Mouse (Mus musculus): Measurements from ENCODE around the gene Gm49387.

The Gm49387 gene

GRCm38 (mm10) chr14:31640346-31640889 is at the start of gene Gm49387:
Gm49387 (minus strand) TSS chr14:31640878.
- DNase-seq = no peak

GRCm38 (mm10) chr14:31686231-31686630 is 45.6 kb upstream of the Gm49387 start:
- DNase-seq = no peak

- no peak for DNase-seq
These were observed 45.0 kb upstream of the Gm49387 start for GRCm38 (mm10) chr14:31685680-31686079.

GRCm38 (mm10) chr14:31684343-31685040 is 43.8 kb upstream of the Gm49387 start:
- no peak for DNase-seq

GRCm38 (mm10) chr14:31683610-31684009 is 42.9 kb upstream of the Gm49387 start:
- DNase-seq = no peak

- DNase-seq = no peak
These were observed 41.4 kb upstream of the Gm49387 start for GRCm38 (mm10) chr14:31681931-31682555.

- no peak for DNase-seq
These were observed 40.6 kb upstream of the Gm49387 start for GRCm38 (mm10) chr14:31681291-31681690.

GRCm38 (mm10) chr14:31680656-31681055 is 40.0 kb upstream of the Gm49387 start:
- no peak for DNase-seq

GRCm38 (mm10) chr14:31671635-31672320 is 31.1 kb upstream of the Gm49387 start:
- no peak for DNase-seq

GRCm38 (mm10) chr14:31669642-31670490 is 29.2 kb upstream of the Gm49387 start:
- DNase-seq = peak; percentile 58

- DNase-seq = peak; percentile 75
These were observed 28.5 kb upstream of the Gm49387 start for GRCm38 (mm10) chr14:31669161-31669611.

GRCm38 (mm10) chr14:31668326-31668725 is 27.6 kb upstream of the Gm49387 start:
- peak; percentile 8 for DNase-seq

GRCm38 (mm10) chr14:31667741-31668140 is 27.1 kb upstream of the Gm49387 start:
- peak; percentile 10 for DNase-seq

- DNase-seq = peak; percentile 7
These were observed 26.4 kb upstream of the Gm49387 start for GRCm38 (mm10) chr14:31666931-31667705.

- peak; percentile 3 for DNase-seq
These were observed 24.9 kb upstream of the Gm49387 start for GRCm38 (mm10) chr14:31665566-31665940.

- peak; percentile 22 for DNase-seq
These were observed 24.4 kb upstream of the Gm49387 start for GRCm38 (mm10) chr14:31664903-31665565.

- peak; percentile 49 for DNase-seq
These were observed 23.6 kb upstream of the Gm49387 start for GRCm38 (mm10) chr14:31664100-31664902.

GRCm38 (mm10) chr14:31663376-31664099 is 22.9 kb upstream of the Gm49387 start:
- peak; percentile 17 for DNase-seq

- DNase-seq = peak; percentile 87
These were observed 22.0 kb upstream of the Gm49387 start for GRCm38 (mm10) chr14:31662555-31663211.

All from kidney, postnatal 10 days (tissue).